Mouse (Mus musculus) hindbrain, embryonic 14.5 days (tissue): ENCODE measurements at regions not wholly inside any gene's neighbourhood (a gene's known extent, or its start where the extent isn't known, plus 50 kb on each side); places are given as distances from the start of the nearest gene placed in this dataset. TPM values are rescaled to one million over a fixed set of nuclear protein-coding genes. Genes with fewer than 3 reads are reported as not detected.

ENCODE experiments used
- ATAC-seq: fragments of 200-750 bp; cut with Nextera tagmentation; 2 replicates; pipeline ENCODE4 v1.8.0; 2017; ENCODE audit warnings: moderate number of reproducible peaks, mild to moderate bottlenecking, moderate TSS enrichment, moderate library complexity; ENCODE audit not compliant: low FRiP score
- DNase-seq: peaks from one replicate; pipeline ENCODE4 v3.0.0-alpha.2; 2015; ENCODE audit warnings: low spot score
- H3K27ac ChIP-seq: fragments of 300-500 bp; sonication (generic); 2 replicates; pipeline ENCODE4 v1.5.1; 2014; ENCODE audit warnings: mild to moderate bottlenecking, moderate library complexity
- H3K27me3 ChIP-seq: fragments of 300-500 bp; sonication (generic); 2 replicates; pipeline ENCODE4 v1.6.1; 2014; ENCODE audit warnings: mild to moderate bottlenecking, low read length, mixed read lengths; ENCODE audit not compliant: control insufficient read depth, insufficient read depth
- H3K36me3 ChIP-seq: fragments of 300-500 bp; sonication (generic); replicated peaks from 2 replicates; pipeline ENCODE4 v1.6.1; 2014; ENCODE audit not compliant: control insufficient read depth, insufficient read depth
- H3K4me1 ChIP-seq: fragments of 300-500 bp; sonication (generic); replicated peaks from 2 replicates; pipeline ENCODE4 v1.6.1; 2014; ENCODE audit warnings: antibody characterized with exemption, low read length, mixed read lengths; ENCODE audit not compliant: control insufficient read depth, insufficient read depth
- H3K4me2 ChIP-seq: fragments of 300-500 bp; sonication (generic); replicated peaks from 2 replicates; pipeline ENCODE4 v1.6.1; 2014; ENCODE audit warnings: mild to moderate bottlenecking, moderate library complexity
- H3K4me3 ChIP-seq: fragments of 300-500 bp; sonication (generic); replicated peaks from 2 replicates; pipeline ENCODE4 v1.5.1; 2014; ENCODE audit warnings: mild to moderate bottlenecking, low read length
- H3K9ac ChIP-seq: fragments of 300-500 bp; sonication (generic); 2 replicates; pipeline ENCODE4 v1.6.1; 2014
- H3K9me3 ChIP-seq: fragments of 300-500 bp; sonication (generic); 2 replicates; pipeline ENCODE4 v1.6.1; 2016; ENCODE audit warnings: low read length; ENCODE audit not compliant: control insufficient read depth
- WGBS: fragments of 180-500 bp; shearing (Covaris S2); extraction: QIAGEN DNeasy Blood & Tissue Kit; methylation state at CpG from one replicate; pipeline ENCODE4 v1.1.7; 2014; 5-methylcytosine and 5-hydroxymethylcytosine counted together
- microRNA-seq: library from miRNA; unstranded; fragments of <30 nt; microRNA quantifications from one replicate; pipeline ENCODE4, GENCODE M21; 2016

- Histone ChIP-seq H3K4me3 (no peak overlapping the region), H3K9ac (no peak overlapping the region), H3K4me1 (no peaks in the 10 kb centered on the region), H3K27me3 (no peaks in the 10 kb centered on the region), H3K27ac (no peak overlapping the region), H3K36me3 (no peaks in the 10 kb centered on the region), H3K4me2 (no peak overlapping the region), H3K9me3 (no peaks in the 10 kb centered on the region)
- no peak for ATAC-seq
- 55% methylated on average over 1 of the region's 1 CpGs for WGBS
- DNase-seq: no peak
Observed at GRCm38 (mm10) chrX:93160956-93161355, 125.3 kb upstream of the Arx start.

Small RNAs in the stretch of these regions (microRNA-seq; reads per million reads assigned to microRNA genes)
- not detected for gene Gm24973
